Mouse (Mus musculus) megakaryocyte-erythroid progenitor cell, adult 5-6 weeks (primary cell): ENCODE results near the gene Atp6ap1l. TPM values are rescaled to one million over a fixed set of nuclear protein-coding genes. Genes with fewer than 3 reads are reported as not detected.

Source experiments
- ATAC-seq: replicated peaks from 2 replicates; pipeline ENCODE4 v1.8.0; 2016; ENCODE audit warnings: mild to moderate bottlenecking, inconsistent platforms; ENCODE audit not compliant: severe bottlenecking, poor library complexity, low FRiP score, low TSS enrichment
- total RNA-seq, 2 experiments: library from RNA; stranded (forward) in 1 of 2; stranded (reverse) in 1 of 2; fragments of 200-1000, 215-1000 nt in 1 of 2; fragments of >200 nt in 1 of 2; fragmentation: Nextera tagmentation in 1 of 2; gene quantifications; 2 replicates each; pipeline ENCODE4 v1.2.3; 2014 to 2017

Gene Atp6ap1l
- total RNA-seq, 2 experiments from 2014 or later, result not detected

GRCm38 (mm10) chr13:90894819-90895218, 10.3 kb downstream of the Atp6ap1l start:
- no peak for ATAC-seq

DNA sequence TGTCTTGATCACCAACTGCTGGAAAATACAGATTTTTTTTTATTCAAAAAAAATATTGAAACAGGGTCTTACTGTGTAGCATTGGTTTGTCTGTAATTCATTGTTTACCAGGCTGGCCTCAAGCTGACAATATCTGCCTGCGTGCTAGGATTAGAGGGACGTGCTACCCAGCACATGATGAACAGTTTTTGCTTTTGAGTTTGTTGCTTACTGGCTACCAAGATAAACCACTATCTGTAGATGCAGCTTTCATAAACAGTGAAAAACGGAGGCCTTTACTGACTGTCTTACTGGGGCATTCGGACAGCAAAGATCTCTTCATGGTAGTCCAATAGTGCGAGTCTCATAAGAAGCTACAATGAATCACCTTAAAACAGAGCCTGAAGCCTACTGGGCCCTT, 15.0 kb downstream of the Atp6ap1l start:
- ATAC-seq, result peak; percentile 62

- peak; percentile 64 for ATAC-seq
Measured at GRCm38 (mm10) chr13:90886568-90886983, 18.6 kb downstream of the Atp6ap1l start.

DNA sequence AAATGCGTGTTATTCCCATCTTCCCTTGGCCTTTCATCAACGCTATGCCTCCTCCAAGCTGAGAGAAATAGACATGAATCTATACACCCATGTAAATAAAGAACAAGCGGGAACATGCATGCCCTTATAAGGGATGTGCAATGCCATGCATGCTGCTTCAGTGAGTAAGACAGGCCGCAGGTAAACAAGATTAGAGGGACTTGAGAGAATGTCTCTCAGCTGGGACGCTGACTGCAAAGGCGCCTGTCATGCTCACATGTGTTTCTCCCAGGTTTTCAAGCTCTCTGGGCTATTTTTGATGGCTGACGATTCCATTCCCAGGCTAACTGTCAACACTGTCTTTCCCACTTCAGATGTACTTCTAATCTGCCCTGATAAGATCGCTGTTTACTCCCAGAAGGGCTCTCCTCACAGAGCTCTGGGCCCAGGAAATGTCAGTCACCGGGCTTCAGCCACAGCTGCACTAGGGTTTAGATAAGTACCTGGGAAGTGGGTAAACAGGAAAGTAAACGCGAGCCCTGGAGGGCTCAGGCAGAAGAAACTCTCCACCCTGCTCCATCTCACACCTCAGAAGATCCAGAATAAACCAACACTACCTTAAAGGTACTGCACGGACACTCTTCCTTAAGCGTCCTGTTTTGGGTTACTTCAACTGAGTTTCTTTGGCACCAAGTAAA, 19.2 kb downstream of the Atp6ap1l start:
- peak; percentile 52 for ATAC-seq

- no peak for ATAC-seq
Measured at GRCm38 (mm10) chr13:90881727-90882429, 23.3 kb downstream of the Atp6ap1l start.

DNA sequence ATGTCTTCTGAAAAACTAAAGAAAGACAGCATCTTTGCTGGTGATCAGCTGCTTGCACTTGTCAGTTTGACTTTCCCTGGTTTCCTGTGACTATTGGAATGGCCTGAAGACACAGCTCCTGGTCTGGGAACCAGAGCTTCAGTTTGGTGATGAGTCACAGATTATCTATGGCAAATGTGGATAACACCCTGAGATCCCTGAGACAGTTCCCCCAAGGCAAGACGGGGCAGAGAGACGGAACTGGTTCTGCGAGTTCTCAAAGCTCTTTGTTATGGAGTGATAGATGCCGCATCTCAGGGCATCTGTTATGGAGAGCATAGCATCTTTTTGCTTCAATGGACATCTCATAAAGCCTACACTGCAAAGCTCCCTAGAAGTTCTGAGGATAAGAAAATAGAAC, 33.6 kb downstream of the Atp6ap1l start:
- ATAC-seq, result no peak

- ATAC-seq, result no peak
Measured at GRCm38 (mm10) chr13:90869157-90869556, 36.0 kb downstream of the Atp6ap1l start.

- ATAC-seq, result no peak
Measured at GRCm38 (mm10) chr13:90862138-90862537, 43.0 kb downstream of the Atp6ap1l start.

DNA sequence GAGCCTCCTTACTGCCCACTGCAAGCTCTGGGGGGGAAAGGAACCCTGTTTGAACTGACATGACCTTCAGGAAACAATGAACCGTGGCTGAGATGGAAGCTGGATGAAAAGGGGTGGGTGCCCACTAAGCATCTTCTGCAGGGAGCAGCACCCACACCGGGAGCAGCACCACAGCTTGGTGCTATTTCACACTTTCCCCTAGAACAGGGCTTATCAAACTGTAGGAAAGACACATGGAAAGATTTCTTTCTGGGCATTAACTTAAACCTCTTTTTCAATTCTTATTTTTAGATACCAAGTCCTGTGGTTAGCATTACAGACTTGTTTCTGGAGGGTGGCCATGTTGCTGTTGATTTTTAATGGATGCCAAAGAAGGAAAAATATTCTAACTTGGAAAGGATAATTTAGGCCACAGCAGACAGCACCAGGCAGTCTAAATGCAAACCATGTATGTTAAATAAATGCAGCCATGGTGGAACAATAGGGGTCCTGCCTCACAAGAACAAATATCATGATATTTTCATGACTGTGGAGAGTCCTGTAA, 44.2 kb downstream of the Atp6ap1l start:
- no peak for ATAC-seq

DNA sequence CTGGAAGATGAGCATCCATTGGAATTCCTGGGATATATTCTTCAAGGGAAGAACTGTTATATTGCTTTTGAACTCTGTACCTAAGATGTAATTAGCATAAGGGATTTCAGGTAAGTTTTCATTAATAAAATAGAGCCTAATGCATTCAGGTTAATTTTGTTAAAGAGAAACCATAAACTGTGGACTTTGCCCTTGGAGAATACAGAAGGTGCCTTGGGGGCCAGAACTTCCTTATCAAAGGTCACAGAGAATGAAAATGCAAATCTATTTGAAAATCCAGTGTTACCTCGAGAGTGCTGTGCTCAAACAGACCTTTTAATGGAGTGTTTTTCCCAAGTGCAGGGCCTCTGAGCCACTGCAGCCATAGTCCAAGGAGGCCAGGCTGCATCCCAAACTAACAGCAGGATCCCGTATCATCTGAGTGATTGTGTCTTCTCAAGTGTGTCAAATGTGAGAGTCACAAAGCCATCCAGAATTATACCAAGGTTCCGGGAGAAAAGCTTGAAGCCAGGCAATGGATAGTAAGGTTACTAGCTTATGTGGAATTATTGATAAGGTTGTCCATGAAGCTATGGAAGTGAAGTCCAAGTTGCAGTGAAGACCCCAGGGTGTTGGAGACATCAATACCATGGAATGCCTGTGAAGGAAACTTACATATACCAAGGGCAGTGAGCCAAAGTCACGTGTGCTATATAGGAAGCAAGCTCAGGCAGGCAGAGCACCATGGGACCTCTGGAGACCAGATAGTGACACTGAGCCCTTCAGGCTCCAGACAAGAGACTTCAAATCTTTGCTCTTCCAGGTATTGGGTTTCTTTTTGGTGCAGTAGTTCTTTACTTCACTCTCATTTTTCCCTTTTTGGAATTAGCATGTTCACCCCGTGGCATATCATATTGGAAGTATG, 52.2 kb downstream of the Atp6ap1l start:
- no peak for ATAC-seq

DNA sequence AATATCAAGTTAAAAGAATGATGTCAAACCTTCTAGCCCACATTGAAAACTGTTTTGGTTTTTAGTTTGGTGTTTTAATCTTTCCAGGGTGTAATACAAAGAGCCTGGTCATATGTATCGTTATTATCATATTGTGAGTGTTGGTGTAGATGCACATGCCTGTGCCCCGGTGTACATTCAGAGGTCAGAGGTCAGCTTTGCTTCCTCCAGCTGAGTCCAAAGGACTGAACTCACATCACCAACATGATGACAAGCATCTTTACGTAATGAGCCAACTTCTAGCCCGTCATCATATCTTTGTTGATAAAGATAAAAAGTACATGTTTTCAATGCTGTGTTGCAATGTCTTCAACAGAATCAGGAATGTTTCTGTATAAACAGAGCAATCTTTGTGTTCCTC, 53.4 kb downstream of the Atp6ap1l start:
- no peak for ATAC-seq

GRCm38 (mm10) chr13:90844191-90844590, 61.0 kb downstream of the Atp6ap1l start:
- peak; percentile 93 for ATAC-seq

GRCm38 (mm10) chr13:90843412-90843811, 61.7 kb downstream of the Atp6ap1l start:
- ATAC-seq, result no peak

- ATAC-seq, result no peak
Measured at GRCm38 (mm10) chr13:90841213-90841553, 64.0 kb downstream of the Atp6ap1l start.

- peak; percentile 78 for ATAC-seq
Measured at GRCm38 (mm10) chr13:90840530-90841212, 64.5 kb downstream of the Atp6ap1l start.

DNA sequence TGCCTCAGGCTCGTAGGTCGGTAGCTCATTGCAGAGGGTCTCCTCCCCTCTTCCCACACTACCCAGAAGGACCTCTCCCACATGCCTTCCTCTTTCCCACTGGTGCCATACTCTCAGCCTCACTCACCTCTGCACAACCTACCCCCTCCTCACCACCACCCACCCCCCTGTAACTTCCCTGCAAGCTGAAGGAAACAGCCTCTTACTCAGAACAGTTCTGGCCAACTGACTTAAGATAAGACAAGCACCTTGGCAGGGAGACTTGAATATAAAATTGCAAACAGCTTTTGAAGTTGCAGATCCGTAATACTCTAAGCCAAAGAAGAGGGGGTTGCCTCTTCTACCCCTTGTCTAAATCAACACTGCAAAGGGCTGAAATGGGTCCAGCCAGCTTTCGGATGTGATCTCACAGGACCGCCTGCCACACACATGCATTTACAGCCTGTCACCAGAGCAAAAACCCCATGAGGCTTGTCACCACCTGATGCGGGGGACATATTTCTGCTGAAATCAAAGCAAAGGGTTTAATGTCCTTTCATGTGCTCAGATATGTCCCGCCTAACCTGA, 71.4 kb downstream of the Atp6ap1l start:
- ATAC-seq, result no peak; the same call in 1 of the 2 replicates
